Mouse (Mus musculus) MEL (cell line): Measurements from ENCODE around the gene P4ha1. TPM values are rescaled to one million over a fixed set of nuclear protein-coding genes. Genes with fewer than 3 reads are reported as not detected.

Experiments used
- DNase-seq: peaks from one replicate; pipeline ENCODE4 v3.0.0; 2011; ENCODE audit warnings: low read depth, low spot score
- H3K27ac ChIP-seq: 2 replicates; pipeline ENCODE4 v1.5.1; 2012; ENCODE audit warnings: low read depth, mild to moderate bottlenecking, control low read depth, low read length, moderate library complexity; ENCODE audit not compliant: control insufficient read depth
- H3K27me3 ChIP-seq, 2 experiments: fragments of 150-350 bp in 1 of 2; sonication (generic) in 1 of 2; 2 replicates each; pipeline ENCODE4 v1.6.1; 2012; ENCODE audit warnings: low read length in 2 of 2, mild to moderate bottlenecking in 2 of 2, improper control_type of control experiment in 1 of 2, moderate library complexity in 1 of 2; ENCODE audit not compliant: insufficient read depth in 2 of 2, control insufficient read depth in 1 of 2
- H3K36me3 ChIP-seq, 2 experiments: 2 replicates each; pipeline ENCODE4 v1.6.1; 2012 to 2014; ENCODE audit warnings: low read length in 2 of 2, improper control_type of control experiment in 1 of 2, inconsistent platforms in 1 of 2, mild to moderate bottlenecking in 1 of 2; ENCODE audit not compliant: insufficient read depth in 2 of 2, control insufficient read depth in 1 of 2
- H3K4me1 ChIP-seq, 2 experiments: fragments of 150-350 bp in 1 of 2; sonication (generic) in 1 of 2; 2 replicates each; pipeline ENCODE4 v1.6.1; 2012; ENCODE audit warnings: low read length in 2 of 2, improper control_type of control experiment in 1 of 2, mild to moderate bottlenecking in 1 of 2; ENCODE audit not compliant: insufficient read depth in 2 of 2, control insufficient read depth in 1 of 2
- H3K4me3 ChIP-seq, 2 experiments: fragments of 150-350 bp in 1 of 2; sonication (generic) in 1 of 2; 2 replicates each; pipeline ENCODE4 v1.5.1; 2012; ENCODE audit warnings: low read depth in 2 of 2, low read length in 2 of 2, mild to moderate bottlenecking in 2 of 2, moderate library complexity in 2 of 2, control low read depth in 1 of 2, improper control_type of control experiment in 1 of 2; ENCODE audit not compliant: control insufficient read depth in 1 of 2, insufficient read depth in 1 of 2
- H3K79me2 ChIP-seq: 2 replicates; pipeline ENCODE4 v1.6.1; 2012; ENCODE audit warnings: mild to moderate bottlenecking, low read length, moderate library complexity; ENCODE audit not compliant: control insufficient read depth, poor library complexity, insufficient read depth
- H3K9ac ChIP-seq: 2 replicates; pipeline ENCODE4 v1.6.1; 2012; ENCODE audit warnings: low read depth, mild to moderate bottlenecking, control low read depth, low read length, moderate library complexity; ENCODE audit not compliant: control insufficient read depth, poor library complexity, severe bottlenecking
- H3K9me3 ChIP-seq: fragments of 150-350 bp; sonication (generic); replicated peaks from 2 replicates; pipeline ENCODE4 v1.6.1; 2012; ENCODE audit warnings: mild to moderate bottlenecking, low read length, improper control_type of control experiment, moderate library complexity; ENCODE audit not compliant: insufficient read depth
- BHLHE40 ChIP-seq: IDR thresholded peaks from 2 replicates; pipeline ENCODE4 v1.6.1; 2012; ENCODE audit warnings: low read depth, mild to moderate bottlenecking, inconsistent platforms, low read length, improper control_type of control experiment, borderline replicate concordance
- CHD1 ChIP-seq: IDR thresholded peaks from 2 replicates; pipeline ENCODE4 v1.6.1; 2012; ENCODE audit warnings: low read depth, mild to moderate bottlenecking, inconsistent platforms, low read length, improper control_type of control experiment
- CHD2 ChIP-seq: IDR thresholded peaks from 2 replicates; pipeline ENCODE4 v1.6.1; 2011; ENCODE audit warnings: low read length, improper control_type of control experiment
- CTCF ChIP-seq, 3 experiments: IDR thresholded peaks in 2 of 3; conservative IDR thresholded peaks in 1 of 3; 2 replicates each; pipeline ENCODE4 v1.5.1; 2011 to 2012; ENCODE audit warnings: low read length in 3 of 3, low read depth in 2 of 3, mild to moderate bottlenecking in 2 of 3, improper control_type of control experiment in 1 of 3, inconsistent platforms in 1 of 3, mixed read lengths in 1 of 3, moderate library complexity in 1 of 3; ENCODE audit not compliant: control insufficient read depth in 1 of 3, insufficient read depth in 1 of 3, poor library complexity in 1 of 3, severe bottlenecking in 1 of 3
- E2F4 ChIP-seq: IDR thresholded peaks from 2 replicates; pipeline ENCODE4 v1.6.1; 2011; ENCODE audit warnings: low read depth, low read length, improper control_type of control experiment, borderline replicate concordance
- ELF1 ChIP-seq: IDR thresholded peaks from 2 replicates; pipeline ENCODE4 v1.6.1; 2014; ENCODE audit warnings: low read depth, mild to moderate bottlenecking, inconsistent platforms, low read length, improper control_type of control experiment, moderate library complexity
- GABPA ChIP-seq: IDR thresholded peaks from 2 replicates; pipeline ENCODE4 v1.6.1; 2012; ENCODE audit warnings: low read depth, mild to moderate bottlenecking, inconsistent platforms, low read length, improper control_type of control experiment, moderate library complexity
- GATA1 ChIP-seq: IDR thresholded peaks from 2 replicates; pipeline ENCODE4 v1.6.1; 2011; ENCODE audit warnings: low read depth, low read length, improper control_type of control experiment
- HCFC1 ChIP-seq: IDR thresholded peaks from 2 replicates; pipeline ENCODE4 v1.6.1; 2012; ENCODE audit warnings: low read depth, mild to moderate bottlenecking, inconsistent platforms, low read length, improper control_type of control experiment, moderate library complexity
- JUND ChIP-seq: IDR thresholded peaks from 2 replicates; pipeline ENCODE4 v1.6.1; 2011; ENCODE audit warnings: low read depth, mild to moderate bottlenecking, improper control_type of control experiment, low read length
- KAT2A ChIP-seq: conservative IDR thresholded peaks from 2 replicates; pipeline ENCODE4 v1.6.1; 2012; ENCODE audit warnings: low read depth, low read length, improper control_type of control experiment, inconsistent platforms
- MAFK ChIP-seq: IDR thresholded peaks from 2 replicates; pipeline ENCODE4 v1.6.1; 2011; ENCODE audit warnings: low read depth, mild to moderate bottlenecking, low read length, improper control_type of control experiment, borderline replicate concordance
- MAX ChIP-seq: IDR thresholded peaks from 2 replicates; pipeline ENCODE4 v1.6.1; 2011; ENCODE audit warnings: low read length, improper control_type of control experiment
- MAZ ChIP-seq: IDR thresholded peaks from 2 replicates; pipeline ENCODE4 v1.6.1; 2012; ENCODE audit warnings: low read depth, mild to moderate bottlenecking, inconsistent platforms, low read length, improper control_type of control experiment
- MEF2A ChIP-seq: IDR thresholded peaks from 2 replicates; pipeline ENCODE4 v1.6.1; 2014; ENCODE audit warnings: low read depth, mild to moderate bottlenecking, inconsistent platforms, low read length, improper control_type of control experiment; ENCODE audit not compliant: poor library complexity, insufficient replicate concordance, severe bottlenecking; ENCODE audit errors: extremely low read depth
- MXI1 ChIP-seq: IDR thresholded peaks from 2 replicates; pipeline ENCODE4 v1.6.1; 2011; ENCODE audit warnings: mild to moderate bottlenecking, low read depth, low read length, improper control_type of control experiment
- MYB ChIP-seq: IDR thresholded peaks from 2 replicates; pipeline ENCODE4 v1.6.1; 2011; ENCODE audit warnings: mild to moderate bottlenecking, low read depth, low read length, improper control_type of control experiment
- MYC ChIP-seq: IDR thresholded peaks from 2 replicates; pipeline ENCODE4 v1.6.1; 2011; ENCODE audit warnings: low read depth, mild to moderate bottlenecking, low read length, improper control_type of control experiment, moderate library complexity
- NELFE ChIP-seq: IDR thresholded peaks from 2 replicates; pipeline ENCODE4 v1.6.1; 2011; ENCODE audit warnings: low read depth, low read length, improper control_type of control experiment
- NRF1 ChIP-seq: IDR thresholded peaks from 2 replicates; pipeline ENCODE4 v1.6.1; 2014; ENCODE audit warnings: low read depth, mild to moderate bottlenecking, inconsistent platforms, low read length, improper control_type of control experiment, moderate library complexity; ENCODE audit not compliant: poor library complexity, insufficient read depth, severe bottlenecking
- POLR2A ChIP-seq, 2 experiments: IDR thresholded peaks; 2 replicates each; pipeline ENCODE4 v1.6.1; 2011 to 2012; ENCODE audit warnings: low read length in 2 of 2, mild to moderate bottlenecking in 2 of 2, control low read depth in 1 of 2, improper control_type of control experiment in 1 of 2, low read depth in 1 of 2, moderate library complexity in 1 of 2; ENCODE audit not compliant: control insufficient read depth in 1 of 2, insufficient read depth in 1 of 2, poor library complexity in 1 of 2
- POLR2AphosphoS2 ChIP-seq: IDR thresholded peaks from 2 replicates; pipeline ENCODE4 v1.6.1; 2011; ENCODE audit warnings: low read length, improper control_type of control experiment
- POLR2AphosphoS5 ChIP-seq: IDR thresholded peaks from 2 replicates; pipeline ENCODE4 v1.6.1; 2012; ENCODE audit warnings: low read depth, borderline replicate concordance, mild to moderate bottlenecking, inconsistent platforms, low read length, moderate library complexity, mixed read lengths
- RAD21 ChIP-seq: IDR thresholded peaks from 2 replicates; pipeline ENCODE4 v1.6.1; 2011; ENCODE audit warnings: mild to moderate bottlenecking, low read depth, low read length, improper control_type of control experiment
- RCOR1 ChIP-seq: IDR thresholded peaks from 2 replicates; pipeline ENCODE4 v1.6.1; 2012; ENCODE audit warnings: low read depth, mild to moderate bottlenecking, inconsistent platforms, low read length, improper control_type of control experiment
- SIN3A ChIP-seq: IDR thresholded peaks from 2 replicates; pipeline ENCODE4 v1.6.1; 2012; ENCODE audit warnings: low read length, improper control_type of control experiment, inconsistent platforms
- SMC3 ChIP-seq: IDR thresholded peaks from 2 replicates; pipeline ENCODE4 v1.6.1; 2011; ENCODE audit warnings: low read depth, low read length, improper control_type of control experiment
- TAL1 ChIP-seq: IDR thresholded peaks from 2 replicates; pipeline ENCODE4 v1.6.1; 2012; ENCODE audit warnings: mild to moderate bottlenecking, inconsistent platforms, low read length, moderate library complexity, mixed read lengths
- TBP ChIP-seq: IDR thresholded peaks from 2 replicates; pipeline ENCODE4 v1.8.0; 2011; ENCODE audit warnings: low read depth, low read length, improper control_type of control experiment
- TCF12 ChIP-seq: IDR thresholded peaks from 2 replicates; pipeline ENCODE4 v1.6.1; 2014; ENCODE audit warnings: low read depth, mild to moderate bottlenecking, inconsistent platforms, low read length, improper control_type of control experiment, moderate library complexity
- UBTF ChIP-seq: IDR thresholded peaks from 2 replicates; pipeline ENCODE4 v1.6.1; 2012; ENCODE audit warnings: low read depth, mild to moderate bottlenecking, inconsistent platforms, low read length, improper control_type of control experiment, moderate library complexity, borderline replicate concordance; ENCODE audit not compliant: insufficient read depth
- USF1 ChIP-seq: IDR thresholded peaks from 2 replicates; pipeline ENCODE4 v1.6.1; 2014; ENCODE audit warnings: low read depth, mild to moderate bottlenecking, inconsistent platforms, low read length, improper control_type of control experiment, moderate library complexity
- USF2 ChIP-seq, 2 experiments: IDR thresholded peaks; 2 replicates each; pipeline ENCODE4 v1.6.1; 2011 to 2012; ENCODE audit warnings: improper control_type of control experiment in 2 of 2, low read length in 2 of 2, borderline replicate concordance in 1 of 2, inconsistent platforms in 1 of 2, low read depth in 1 of 2, mild to moderate bottlenecking in 1 of 2; ENCODE audit not compliant: insufficient read depth in 1 of 2
- ZC3H11A ChIP-seq: IDR thresholded peaks from 2 replicates; pipeline ENCODE4 v1.6.1; 2012; ENCODE audit warnings: low read depth, mild to moderate bottlenecking, inconsistent platforms, low read length, improper control_type of control experiment
- ZKSCAN1 ChIP-seq: IDR thresholded peaks from 2 replicates; pipeline ENCODE4 v1.6.1; 2012; ENCODE audit warnings: low read depth, mild to moderate bottlenecking, inconsistent platforms, low read length, improper control_type of control experiment, moderate library complexity
- ZMIZ1 ChIP-seq: IDR thresholded peaks from 2 replicates; pipeline ENCODE4 v1.6.1; 2012; ENCODE audit warnings: low read depth, mild to moderate bottlenecking, inconsistent platforms, low read length, improper control_type of control experiment, moderate library complexity
- ZNF384 ChIP-seq: IDR thresholded peaks from 2 replicates; pipeline ENCODE4 v1.6.1; 2012; ENCODE audit warnings: low read depth, mild to moderate bottlenecking, inconsistent platforms, low read length, improper control_type of control experiment
- polyA plus RNA-seq, 2 experiments: library from polyadenylated mRNA; stranded (reverse) in 1 of 2; unstranded in 1 of 2; fragments of >175 nt in 1 of 2; fragments of >200 nt in 1 of 2; gene quantifications; 2 replicates each; pipeline versions ENCODE4 v1.2.1 to v1.2.4; 2012; ENCODE audit warnings: low replicate concordance in 2 of 2, low read depth in 1 of 2; ENCODE audit not compliant: insufficient read length in 2 of 2, insufficient read depth in 1 of 2, missing spikeins in 1 of 2
- total RNA-seq: library from RNA; depleted of rRNA; stranded (reverse); fragments of 300-350 nt; gene quantifications from 2 replicates; pipeline ENCODE4 v1.2.3, GENCODE M21; 2012; rRNA removed

Gene P4ha1
- total RNA-seq (18.9 and 50.4 TPM in 2 replicates), polyA plus RNA-seq (10 to 100 TPM in 1 of 2 experiments, not detected in 1; 50.2 TPM)

DNA sequence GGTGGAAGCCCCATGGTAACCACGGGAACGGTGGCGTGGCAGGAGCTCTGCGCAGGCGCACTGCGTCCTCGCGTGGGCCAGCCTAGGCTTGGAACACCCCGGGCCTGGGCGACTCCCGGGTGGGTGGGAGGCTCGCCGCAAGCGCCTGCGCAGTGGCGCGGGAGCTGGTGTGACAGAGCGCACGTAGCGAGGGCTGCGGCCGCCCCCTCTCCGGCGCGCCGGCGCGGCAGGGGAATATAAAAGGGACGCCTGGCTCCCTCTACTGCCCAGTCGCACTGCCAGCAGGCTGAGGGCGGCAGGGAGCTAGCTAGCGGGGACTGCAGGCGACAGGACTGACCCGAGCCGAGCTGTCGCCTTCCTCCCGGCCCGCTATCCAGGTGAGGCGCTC lies at the start of gene P4ha1:
Gene P4ha1, plus strand, starts transcription at position 197 of the 388 bp plus-strand sequence.
- H3K36me3 ChIP-seq: peaks cover 0 to 14% of the 10 kb centered on the region in 2 experiments; a peak in 3 of 4 replicates
- H3K4me1 ChIP-seq: peaks cover 8 to 28% of the 10 kb centered on the region in 2 experiments
- peak; percentile 98 for DNase-seq
- H3K27ac ChIP-seq: peak within 1 kb of the TSS; percentile 48
- H3K9me3 ChIP-seq: no peaks in the 10 kb centered on the region
- peak within 1 kb of the TSS; percentile 85 to 86 for H3K4me3 ChIP-seq
- peak within 1 kb of the TSS; percentile 86 for H3K9ac ChIP-seq
- H3K79me2 ChIP-seq: peaks cover 17% of the 10 kb centered on the region
- no peaks in the 10 kb centered on the region for H3K27me3 ChIP-seq
- TF ChIP-seq TCF12: peak; percentile 70; the same call in 1 of the 2 replicates
- no peak for TF ChIP-seq USF1
- peak; percentile 97; the same call in 1 of the 2 replicates for TF ChIP-seq NRF1
- no peak for TF ChIP-seq RCOR1
- no peak for TF ChIP-seq JUND
- peak; percentile 96; the same call in 1 of the 2 replicates for TF ChIP-seq POLR2AphosphoS5
- peak; percentile 62; the same call in 1 of the 2 replicates for TF ChIP-seq HCFC1
- TF ChIP-seq E2F4: no peak
- TF ChIP-seq RAD21: no peak
- TF ChIP-seq ELF1: peak; percentile 14; the same call in 1 of the 2 replicates
- TF ChIP-seq SMC3: 0 out of 2 replicates have a peak, but pooled peaks have one; percentile 17
- TF ChIP-seq ZMIZ1: peak; percentile 98
- TF ChIP-seq MYC: no peak
- no peak for TF ChIP-seq TAL1
- no peak for TF ChIP-seq BHLHE40
- TF ChIP-seq USF2 (IDR thresholded peaks at IDR 0.05; ENCODE audit: borderline replicate concordance in 1 of 2, insufficient read depth in 1 of 2, low read depth in 1 of 2, low read length in 2 of 2): no peak
- TF ChIP-seq MXI1: no peak
- TF ChIP-seq ZKSCAN1: no peak
- TF ChIP-seq MEF2A: no peak
- no peak for TF ChIP-seq MAFK
- no peak for TF ChIP-seq MYB
- TF ChIP-seq NELFE: peak; percentile 95
- no peak for TF ChIP-seq UBTF
- peak; percentile 98 for TF ChIP-seq TBP
- TF ChIP-seq MAZ: no peak
- no peak for TF ChIP-seq GATA1
- peak; percentile 94 for TF ChIP-seq POLR2AphosphoS2
- peak; percentile 40 to 80 (median 72); a peak in 5 of 6 replicates for TF ChIP-seq CTCF (IDR thresholded peaks at IDR 0.05 in 2 of 3, conservative IDR thresholded peaks at IDR 0.05 in 1 of 3; ENCODE audit: control insufficient read depth in 1 of 3, insufficient read depth in 1 of 3, low read depth in 2 of 3, low read length in 3 of 3, poor library complexity in 1 of 3, severe bottlenecking in 1 of 3)
- TF ChIP-seq CHD2: no peak
- no peak for TF ChIP-seq CHD1
- TF ChIP-seq MAX: no peak
- TF ChIP-seq POLR2A (IDR thresholded peaks at IDR 0.05; ENCODE audit: control insufficient read depth in 1 of 2, insufficient read depth in 1 of 2, low read depth in 1 of 2, low read length in 2 of 2, poor library complexity in 1 of 2): peak; percentile 94 to 98
- no peak for TF ChIP-seq GABPA
- no peak for TF ChIP-seq KAT2A
- TF ChIP-seq ZNF384: no peak
- no peak; the same call in 1 of the 2 replicates for TF ChIP-seq SIN3A
- no peak for TF ChIP-seq ZC3H11A
